Mouse (Mus musculus): ENCODE measurements around the gene Scarb1.

Scarb1 gene

DNA sequence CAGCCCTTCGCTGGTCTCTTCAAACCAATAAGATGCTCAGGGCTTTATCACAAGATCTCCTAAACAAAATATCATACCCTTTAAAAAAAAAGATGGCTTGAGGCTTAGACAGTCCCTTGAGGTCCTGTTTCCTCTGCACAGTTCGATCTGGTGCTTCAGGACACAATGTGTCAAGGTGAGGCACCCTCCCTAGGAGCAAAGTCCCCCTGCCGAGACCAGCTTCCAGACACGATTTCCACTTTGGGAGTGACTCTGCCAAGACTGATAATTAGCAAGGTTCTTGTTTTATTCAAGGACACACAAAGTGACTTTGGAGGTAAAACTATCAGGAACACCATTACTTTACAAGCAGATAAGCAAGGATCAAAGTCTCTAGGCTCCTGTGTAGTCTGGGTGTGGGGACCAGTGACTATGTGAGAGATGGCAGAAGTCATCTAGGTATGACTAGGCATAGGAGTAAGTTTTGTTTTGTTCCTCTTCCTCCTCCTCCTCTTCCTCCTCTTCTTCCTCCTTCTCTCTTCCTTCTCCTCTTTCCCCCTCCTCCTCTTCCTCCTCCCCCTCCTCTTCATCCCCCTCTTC lies 24.0 kb upstream of the Scarb1 start:
- DNase-seq (ENCODE audit: low read depth in 1 of 2, low spot score in 2 of 2): no peak

DNA sequence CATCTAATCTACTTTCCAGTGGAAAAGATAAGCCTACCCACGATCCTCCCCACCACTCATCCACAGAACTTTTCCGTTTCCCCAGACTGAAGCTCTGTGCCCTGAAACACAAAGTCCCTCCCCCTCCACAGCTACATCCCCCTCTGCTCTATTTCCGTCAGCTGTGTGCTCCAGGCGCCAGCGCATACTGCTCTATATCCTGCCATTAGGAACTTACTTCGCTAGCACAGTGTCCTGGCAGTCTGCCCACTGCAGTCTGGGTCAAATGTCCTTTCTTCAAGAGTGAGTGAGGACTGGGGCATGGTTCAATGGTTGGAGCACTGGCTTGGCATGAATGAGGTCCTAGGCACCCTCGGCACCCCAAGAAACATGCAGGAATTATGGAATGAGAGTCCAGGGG lies 23.0 kb upstream of the Scarb1 start:
- no peak for DNase-seq (ENCODE audit: low read depth in 1 of 2, low spot score in 2 of 2)

- no peak for DNase-seq (ENCODE audit: low read depth in 1 of 2, low spot score in 2 of 2)
Observed at GRCm38 (mm10) chr5:125360981-125361510, 20.2 kb upstream of the Scarb1 start.

DNA sequence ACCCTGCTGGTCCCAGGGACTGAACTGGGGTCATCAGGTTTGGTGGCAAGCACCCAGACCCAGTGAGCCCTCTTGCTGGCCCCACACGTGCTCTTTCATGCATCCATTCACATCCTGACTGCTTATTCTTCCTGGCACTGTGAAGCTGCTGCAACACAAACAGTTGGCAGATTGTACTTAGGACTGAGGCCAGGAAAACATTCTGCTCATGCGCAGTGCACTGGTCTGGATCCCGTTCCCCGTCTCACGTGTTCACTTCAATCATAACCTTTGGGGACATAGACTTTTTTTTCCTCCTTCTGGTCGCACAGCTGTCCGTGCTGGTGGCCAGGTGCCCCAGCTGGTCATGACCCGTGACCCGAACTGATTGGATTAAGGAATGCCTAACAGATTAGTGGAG lies 19.7 kb upstream of the Scarb1 start:
- no peak for DNase-seq (ENCODE audit: low read depth in 1 of 2, low spot score in 2 of 2)

DNA sequence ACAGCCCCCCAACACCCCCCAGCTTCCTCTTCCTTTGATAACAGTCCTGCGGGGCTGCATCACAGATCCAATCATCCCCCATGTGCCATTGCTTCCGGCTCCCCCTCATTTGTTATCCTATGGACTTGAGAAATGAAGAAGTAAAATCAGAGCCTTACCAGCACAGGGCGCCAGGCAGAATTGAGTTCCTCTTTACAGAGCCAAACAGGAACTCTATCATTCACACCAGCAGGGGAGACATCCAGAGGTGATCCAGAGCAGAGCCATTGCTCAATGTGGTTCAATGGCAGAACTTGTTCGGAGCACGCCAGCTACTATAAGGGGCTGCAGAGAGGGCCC lies 17.3 kb upstream of the Scarb1 start:
- DNase-seq (ENCODE audit: low read depth in 1 of 2, low spot score in 2 of 2): peak; percentile 55 to 66

- DNase-seq (ENCODE audit: low read depth in 1 of 2, low spot score in 2 of 2): no peak
Observed at GRCm38 (mm10) chr5:125357543-125358269, 16.8 kb upstream of the Scarb1 start.

GRCm38 (mm10) chr5:125355650-125356049 lies 14.8 kb upstream of the Scarb1 start:
- DNase-seq (ENCODE audit: low read depth in 1 of 2, low spot score in 2 of 2): no peak

GRCm38 (mm10) chr5:125354885-125355492 lies 14.1 kb upstream of the Scarb1 start:
- DNase-seq (ENCODE audit: low read depth in 1 of 2, low spot score in 2 of 2): no peak

DNA sequence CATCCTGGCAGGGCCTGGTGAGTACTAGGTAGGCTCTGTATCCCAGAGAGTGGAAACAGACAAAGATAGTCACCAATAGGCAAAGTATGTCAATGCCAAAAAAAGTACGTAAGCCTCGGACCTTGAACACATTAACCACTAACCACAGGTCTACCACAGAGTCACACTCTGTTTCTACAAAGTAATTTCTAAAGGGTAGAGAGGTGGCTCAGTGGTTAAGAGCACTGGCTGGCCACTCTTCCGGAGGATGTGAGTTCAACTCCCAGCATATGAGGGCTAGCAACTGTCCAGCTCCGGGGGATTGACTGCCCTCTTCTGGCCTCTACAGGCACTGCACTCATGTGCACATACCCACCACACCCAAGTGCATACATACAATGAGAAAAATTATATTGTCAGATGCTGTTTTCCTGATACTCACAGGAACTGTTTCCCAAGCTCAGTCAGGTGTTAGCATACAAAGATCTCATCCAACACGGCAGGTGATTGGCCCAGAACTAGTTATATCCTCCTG lies 11.9 kb upstream of the Scarb1 start:
- DNase-seq (ENCODE audit: low read depth in 1 of 2, low spot score in 2 of 2): no peak

DNA sequence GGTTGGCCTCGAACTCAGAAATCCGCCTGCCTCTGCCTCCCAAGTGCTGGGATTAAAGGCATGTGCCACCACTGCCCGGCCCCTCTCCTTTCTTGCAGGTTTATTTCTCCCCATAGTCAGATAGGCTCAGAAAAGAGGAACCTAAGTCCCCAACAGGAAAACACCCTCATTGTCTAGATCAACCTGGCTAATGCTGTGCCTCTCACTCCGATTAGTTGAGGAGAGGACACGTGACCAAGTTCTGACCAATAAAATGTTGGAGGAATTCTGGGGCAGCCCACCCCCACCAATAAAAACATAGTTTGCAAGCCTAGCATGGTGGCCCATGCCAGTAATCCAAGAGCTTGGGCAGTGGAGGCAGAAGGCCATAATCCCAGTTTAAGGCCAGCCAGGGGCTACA lies 11.0 kb upstream of the Scarb1 start:
- no peak for DNase-seq (ENCODE audit: low read depth in 1 of 2, low spot score in 2 of 2)

DNA sequence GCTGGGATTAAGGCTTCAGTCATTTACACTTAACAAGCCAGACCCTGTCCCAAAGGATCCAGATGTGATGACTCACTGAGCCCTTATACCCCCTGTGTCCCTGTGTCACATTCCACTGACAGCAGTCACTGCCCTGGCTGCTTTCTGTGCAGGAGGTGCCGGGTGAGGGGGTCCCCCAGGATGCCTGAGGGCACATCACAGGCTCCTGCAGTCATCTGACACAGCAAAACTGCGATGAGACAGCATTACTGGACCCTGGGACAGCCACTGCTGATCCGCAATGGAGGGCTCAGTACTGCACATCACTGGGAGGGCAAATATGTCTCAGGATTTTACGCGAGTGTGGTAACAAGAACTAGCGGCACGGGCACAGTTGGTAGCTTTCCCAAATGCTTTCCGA lies 10.2 kb upstream of the Scarb1 start:
- no peak for DNase-seq (ENCODE audit: low read depth in 1 of 2, low spot score in 2 of 2)

DNA sequence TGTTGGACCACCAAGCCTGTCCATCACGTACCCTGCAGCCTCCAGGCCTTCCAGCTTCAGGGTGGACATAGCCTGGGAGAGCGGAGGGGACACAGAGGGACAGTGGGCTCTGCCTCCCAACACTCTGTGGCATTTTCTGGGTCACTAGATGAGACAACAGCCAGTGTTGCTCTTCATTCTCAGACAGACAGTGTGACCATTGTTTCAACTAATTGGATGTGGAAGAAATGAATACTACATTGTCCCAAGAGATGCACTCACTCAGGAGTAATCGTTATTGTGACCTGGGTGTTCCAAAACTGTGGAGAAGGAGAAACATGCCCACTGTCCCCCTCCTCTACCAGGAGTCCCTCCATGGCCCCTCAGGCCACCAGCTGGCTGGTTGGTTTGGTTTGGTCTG lies 8.5 kb upstream of the Scarb1 start:
- no peak for DNase-seq (ENCODE audit: low read depth in 1 of 2, low spot score in 2 of 2)

DNA sequence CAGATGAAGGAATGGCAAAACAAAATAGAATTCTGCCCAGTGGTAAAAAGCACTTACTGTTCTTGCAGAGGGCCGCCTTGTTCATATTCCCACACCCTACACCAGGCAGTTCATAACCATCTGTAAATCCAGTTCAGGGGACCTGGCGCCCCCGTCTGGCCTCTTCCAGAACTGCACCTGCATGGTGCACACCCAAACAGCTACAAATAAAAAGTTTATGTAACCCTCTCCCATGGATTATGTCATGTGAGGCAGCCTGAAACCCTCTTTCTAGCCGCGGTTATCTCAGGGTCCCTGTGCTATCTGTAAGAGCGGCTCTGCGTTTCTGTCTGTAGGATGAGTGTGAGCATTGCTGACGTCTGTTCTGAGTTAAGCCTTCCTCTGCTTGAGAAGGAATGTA lies 7.6 kb upstream of the Scarb1 start:
- DNase-seq (ENCODE audit: low read depth in 1 of 2, low spot score in 2 of 2): peak in 1 of 2 experiments; percentile 66

DNA sequence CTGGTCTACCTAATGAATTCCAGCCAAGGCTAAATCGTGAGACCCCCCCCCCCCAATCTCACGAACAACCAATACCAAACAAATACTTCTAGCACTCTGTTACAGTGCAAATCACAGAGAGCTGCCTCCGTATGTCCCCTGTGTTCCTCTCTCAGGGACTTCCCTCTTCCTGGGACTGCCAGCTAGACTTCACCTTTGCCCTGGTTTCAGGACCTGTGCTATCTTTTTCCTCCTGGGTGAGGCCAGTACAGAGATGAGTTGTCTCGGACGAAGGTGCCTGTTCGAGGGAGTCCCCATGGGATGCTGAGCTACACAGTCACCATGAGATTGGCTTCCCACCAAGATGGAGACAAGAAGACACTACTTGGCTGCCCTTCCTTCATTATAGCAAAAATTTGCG lies 7.2 kb upstream of the Scarb1 start:
- DNase-seq (ENCODE audit: low read depth in 1 of 2, low spot score in 2 of 2): no peak

DNA sequence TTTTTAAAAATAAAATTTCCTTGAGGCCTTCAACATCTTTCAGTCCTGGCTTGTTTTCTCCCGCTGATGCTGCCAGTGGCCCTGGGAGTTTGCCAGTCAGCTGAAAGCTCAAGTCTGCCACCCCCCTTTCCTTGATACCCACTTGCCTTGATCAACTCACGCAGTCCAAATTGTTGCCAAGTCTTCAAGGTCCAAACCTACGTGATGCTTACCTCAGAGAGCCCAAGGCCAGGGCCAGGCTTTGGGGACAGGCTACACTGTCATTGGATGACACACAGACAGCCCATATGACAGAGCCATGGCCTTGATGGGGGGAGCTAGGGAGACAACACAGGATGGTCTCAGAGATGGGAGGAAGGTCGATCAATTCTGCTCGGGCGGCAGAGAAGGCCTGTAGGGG lies 3.4 kb upstream of the Scarb1 start:
- DNase-seq (ENCODE audit: low read depth in 1 of 2, low spot score in 2 of 2): no peak

DNA sequence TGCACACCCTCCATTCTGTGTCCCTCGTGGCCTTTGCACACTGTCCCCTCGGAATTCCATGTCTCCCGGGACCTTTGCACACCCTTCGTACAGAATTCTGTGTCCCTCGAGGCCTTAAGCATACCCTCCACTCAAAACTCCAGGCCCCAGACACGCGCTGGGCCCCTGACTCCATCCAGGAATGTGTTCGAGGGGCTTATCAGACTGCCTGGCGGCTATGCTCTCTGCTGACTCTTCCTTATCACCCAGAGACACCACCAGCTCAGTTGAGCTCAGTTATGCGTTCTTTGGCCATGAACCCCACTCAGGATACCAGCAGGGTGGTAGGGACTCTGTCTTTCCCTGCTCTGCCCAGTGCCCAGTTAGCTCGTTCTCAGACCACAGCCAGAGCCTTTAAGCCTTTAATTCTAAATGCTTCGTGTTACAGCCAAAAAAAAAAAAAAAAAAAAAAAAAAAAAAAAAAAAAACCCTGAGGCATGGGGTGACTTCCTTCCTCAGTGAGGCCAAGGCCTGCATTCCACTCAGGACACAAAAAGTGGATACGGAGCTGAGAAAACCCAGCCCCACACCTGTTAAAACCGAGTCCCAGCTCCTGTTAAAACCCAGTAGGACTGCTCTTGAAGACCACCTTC lies 681 bp upstream of the Scarb1 start:
- DNase-seq (ENCODE audit: low read depth in 1 of 2, low spot score in 2 of 2): no peak

DNA sequence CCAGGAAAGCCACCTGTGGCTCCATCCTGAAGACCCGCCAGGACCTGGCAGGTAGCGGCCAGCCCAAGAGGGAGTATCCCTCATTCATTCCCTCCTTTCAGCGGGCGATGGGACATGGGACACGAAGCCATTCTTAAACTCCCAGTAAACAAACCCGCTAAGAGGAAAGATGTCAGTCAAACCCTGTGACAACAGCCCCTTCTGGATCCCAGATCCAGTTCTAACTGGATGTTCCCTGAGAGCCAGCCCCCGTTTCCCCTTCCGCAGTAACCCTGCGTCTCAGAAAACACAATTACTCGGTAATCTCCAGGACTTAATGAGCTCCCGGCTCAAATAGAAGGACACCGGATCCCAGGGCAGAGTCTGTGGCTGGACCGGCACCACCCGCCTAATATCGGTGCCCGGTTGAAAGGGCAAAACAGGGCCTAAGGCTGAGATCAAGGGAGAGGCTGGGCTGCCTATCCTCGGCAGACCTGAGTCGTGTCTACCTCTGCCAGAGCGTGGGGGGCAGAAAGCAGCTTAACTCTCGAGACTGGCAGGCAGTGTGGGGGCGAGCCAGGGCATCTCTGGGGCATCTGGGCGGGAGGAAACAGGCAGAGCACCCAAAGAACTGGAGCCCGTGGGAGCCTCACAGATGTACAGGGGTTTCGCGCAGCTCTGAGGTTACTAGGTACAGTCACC lies 903 bp downstream of the Scarb1 start:
- no peak for DNase-seq (ENCODE audit: low read depth in 1 of 2, low spot score in 2 of 2)

- peak in 1 of 2 experiments; percentile 25 for DNase-seq (ENCODE audit: low read depth in 1 of 2, low spot score in 2 of 2)
Observed at GRCm38 (mm10) chr5:125339108-125339751, 1.7 kb downstream of the Scarb1 start.

DNA sequence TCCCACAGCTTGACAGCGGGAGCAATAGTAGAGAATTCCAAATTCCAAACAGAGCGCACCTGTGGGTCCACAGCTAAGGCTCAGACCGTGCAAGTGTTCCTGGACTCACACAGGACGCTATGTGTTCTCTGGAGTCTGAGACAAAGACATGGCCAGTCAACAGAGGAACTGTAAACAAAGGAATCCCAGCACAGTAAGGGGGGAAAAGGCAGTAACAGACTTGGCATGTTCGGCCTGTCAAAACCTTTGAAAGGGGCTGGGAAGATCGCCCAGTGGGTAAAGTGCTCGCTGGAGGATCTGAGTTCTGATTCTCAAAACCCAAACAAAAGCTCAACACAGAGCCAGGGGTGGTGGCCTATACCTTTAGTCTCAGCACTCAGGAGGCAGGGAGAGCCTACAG lies 3.4 kb downstream of the Scarb1 start:
- DNase-seq (ENCODE audit: low read depth in 1 of 2, low spot score in 2 of 2): no peak

GRCm38 (mm10) chr5:125337012-125337411 lies 3.9 kb downstream of the Scarb1 start:
- no peak for DNase-seq (ENCODE audit: low read depth in 1 of 2, low spot score in 2 of 2)

- no peak for DNase-seq (ENCODE audit: low read depth in 1 of 2, low spot score in 2 of 2)
Observed at GRCm38 (mm10) chr5:125333009-125333408, 7.9 kb downstream of the Scarb1 start.
